Mouse (Mus musculus): Measurements from ENCODE around the gene Pls1.
A peak's percentile ranks its signal among the peaks of the same experiment; 100 is the strongest.

The Pls1 gene

DNA sequence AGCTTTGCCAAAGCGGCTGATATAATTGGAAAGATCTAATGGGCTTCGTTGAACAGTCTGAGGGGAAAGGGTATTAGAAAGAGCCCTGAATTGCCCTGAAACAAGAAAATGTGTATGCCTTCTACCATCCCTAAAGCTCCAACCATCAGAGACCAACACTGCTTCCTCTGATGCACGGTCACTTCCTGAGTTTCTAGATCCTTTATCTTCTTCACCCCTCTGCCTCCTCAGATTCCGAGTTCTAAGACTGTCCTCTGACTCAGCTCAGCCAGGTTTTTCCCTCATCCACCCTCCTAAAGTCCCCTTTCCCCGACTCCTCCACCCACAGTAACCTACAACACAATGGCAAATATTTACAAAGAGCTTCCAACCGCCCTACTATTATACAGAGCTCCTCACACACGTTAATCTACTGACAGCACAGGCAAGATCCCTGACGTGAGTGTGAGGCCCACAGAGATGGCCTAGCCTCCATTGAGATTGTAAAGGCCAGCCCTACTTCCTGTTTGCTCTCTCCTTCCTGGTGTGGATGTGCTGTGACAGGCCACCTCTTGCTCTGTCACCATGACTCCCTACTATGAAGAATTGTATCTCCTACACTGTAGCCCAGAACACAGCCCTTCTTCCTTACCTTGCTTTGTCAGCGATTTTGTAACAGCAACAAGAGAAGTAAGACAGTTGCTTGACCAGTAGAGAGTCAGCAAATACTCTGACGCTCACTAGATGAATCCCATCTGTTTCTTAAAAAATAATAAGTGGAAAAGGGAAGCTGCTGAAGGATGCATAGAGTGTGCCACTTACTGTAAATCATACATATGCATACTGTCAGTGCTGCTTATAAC lies 43.3 kb downstream of the Pls1 start:
- DNase-seq = no peak

DNA sequence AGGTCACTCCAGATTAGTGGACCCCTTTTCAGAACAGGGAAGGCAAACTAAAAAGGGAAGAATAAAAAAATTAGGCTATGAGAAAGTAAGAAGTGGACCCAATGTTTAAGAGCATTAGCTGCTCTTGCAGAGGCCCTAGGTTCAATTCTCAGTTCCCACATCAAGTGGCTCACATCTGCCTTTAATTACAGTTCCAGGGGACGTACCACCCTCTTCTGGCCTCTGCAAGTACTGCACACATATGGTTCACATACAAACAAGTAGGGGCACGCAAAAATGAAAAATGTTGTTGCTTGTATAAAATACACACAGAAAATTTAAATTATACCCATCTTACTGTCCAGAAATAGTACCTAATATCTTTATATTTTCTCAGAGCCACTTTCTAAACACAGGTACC lies 48.8 kb downstream of the Pls1 start:
- DNase-seq = no peak

DNA sequence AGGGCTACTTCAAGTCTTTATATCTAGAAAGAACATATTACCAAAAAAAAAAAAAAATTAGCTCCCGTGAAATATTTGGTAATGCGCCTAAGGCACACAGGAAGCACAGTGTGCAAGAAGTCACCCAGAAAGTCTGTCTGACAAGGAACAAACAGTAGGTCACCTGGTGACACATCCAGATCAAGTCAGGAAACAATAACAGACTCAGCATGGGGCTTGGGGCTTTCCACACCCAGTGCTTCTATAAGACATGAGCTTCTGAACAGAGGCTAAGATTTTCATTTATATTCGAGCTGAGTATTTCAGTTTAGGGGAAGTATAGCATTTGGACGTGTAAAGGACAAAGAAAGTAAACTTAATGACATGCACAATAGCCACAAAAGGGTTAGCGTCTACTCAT lies 49.3 kb downstream of the Pls1 start:
- DNase-seq = no peak

- no peak for DNase-seq
Observed at GRCm38 (mm10) chr9:95795077-95795784, 49.9 kb downstream of the Pls1 start.

GRCm38 (mm10) chr9:95793986-95794744 lies 50.9 kb downstream of the Pls1 start:
- no peak for DNase-seq

DNA sequence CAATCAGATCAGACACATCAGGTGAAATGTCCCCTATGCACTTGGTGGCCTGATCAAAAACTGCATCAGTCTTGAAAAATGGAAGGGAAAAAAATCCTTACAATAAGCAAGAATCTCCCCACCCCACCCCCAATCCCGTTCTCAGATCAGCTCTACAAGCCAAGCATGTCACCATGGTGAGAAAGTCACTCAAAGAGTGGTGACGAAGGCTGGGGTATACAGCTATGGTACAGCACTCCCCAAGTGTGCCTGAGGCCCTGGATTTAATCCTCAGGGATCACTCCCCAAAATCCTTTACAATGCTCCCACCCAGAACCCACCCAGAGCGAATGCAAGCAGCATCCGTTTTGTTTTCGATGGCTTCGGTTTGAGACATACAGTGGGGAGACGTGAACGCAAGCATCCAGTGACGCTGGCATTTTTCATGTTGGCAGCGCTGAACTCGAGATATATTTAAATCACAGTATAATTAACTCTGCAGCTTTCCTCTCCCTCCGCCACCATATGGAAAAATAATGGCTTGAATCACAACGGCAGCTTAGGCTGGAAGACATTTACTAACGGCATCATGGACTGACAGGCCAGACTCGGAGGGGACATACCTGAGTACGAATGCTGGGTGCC lies 60.1 kb downstream of the Pls1 start:
- DNase-seq = peak; percentile 17

GRCm38 (mm10) chr9:95783646-95784293 lies 61.3 kb downstream of the Pls1 start:
- peak; percentile 14 for DNase-seq

DNA sequence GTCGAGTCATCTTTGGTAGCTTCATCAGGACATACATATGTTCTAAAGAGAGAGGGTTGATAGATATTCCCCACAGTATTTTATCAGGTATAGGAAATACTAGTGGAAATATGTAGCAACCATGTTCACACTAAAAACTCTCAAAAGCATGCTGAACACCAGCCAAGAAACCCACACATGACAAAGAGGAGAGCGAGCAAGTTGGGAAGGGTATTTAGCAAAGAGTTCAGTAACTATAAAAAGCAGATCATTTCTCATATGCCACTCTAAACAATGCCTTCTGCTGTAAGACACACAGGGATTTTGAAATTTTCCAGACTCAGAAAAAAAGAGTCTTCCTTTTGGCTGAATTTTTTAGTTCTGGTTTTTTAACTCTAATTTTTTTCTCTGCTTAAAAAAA lies 73.4 kb downstream of the Pls1 start:
- peak; percentile 29 for DNase-seq

GRCm38 (mm10) chr9:95763218-95763617 lies 81.9 kb downstream of the Pls1 start:
- no peak for DNase-seq

GRCm38 (mm10) chr9:95762228-95762627 lies 82.9 kb downstream of the Pls1 start:
- no peak for DNase-seq

GRCm38 (mm10) chr9:95761381-95761780 lies 83.7 kb downstream of the Pls1 start:
- DNase-seq = no peak

GRCm38 (mm10) chr9:95750746-95751145 lies 94.4 kb downstream of the Pls1 start:
- DNase-seq = no peak

DNA sequence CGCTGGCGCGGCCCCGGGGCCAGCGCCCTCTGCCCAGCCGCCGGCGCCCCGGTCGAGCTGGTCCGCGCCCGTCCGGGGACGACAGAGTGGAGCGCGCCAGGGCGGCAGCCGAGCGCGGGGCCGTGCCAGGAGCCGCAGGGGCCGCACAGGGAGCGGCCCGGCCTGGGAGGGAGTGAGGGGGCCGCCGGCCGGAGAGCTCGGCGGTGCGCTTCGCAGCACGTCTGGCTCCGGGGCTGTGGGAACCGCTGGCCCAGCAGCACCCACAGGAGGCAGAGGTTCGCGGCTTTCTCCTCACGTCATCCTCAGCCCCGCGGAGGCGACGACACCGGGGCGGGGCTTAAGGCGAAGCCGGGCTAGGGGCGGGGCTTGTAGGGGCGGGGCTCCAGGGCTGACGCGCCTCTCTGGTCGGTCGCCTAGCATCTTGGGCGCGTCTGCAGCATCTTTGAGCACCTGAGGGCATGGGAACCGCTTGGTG lies 95.0 kb downstream of the Pls1 start, which contains the start of gene Trpc1:
Gene Trpc1 (minus strand): TSS at position 339 of the 475 bp plus-strand sequence.
- DNase-seq = peak; percentile 76

GRCm38 (mm10) chr9:95749461-95749928 lies 95.6 kb downstream of the Pls1 start:
- DNase-seq = no peak

GRCm38 (mm10) chr9:95747298-95747697 lies 97.8 kb downstream of the Pls1 start:
- DNase-seq = no peak

- no peak for DNase-seq
Observed at GRCm38 (mm10) chr9:95744845-95745613, 100.1 kb downstream of the Pls1 start.

- no peak for DNase-seq
Observed at GRCm38 (mm10) chr9:95736238-95736637, 108.9 kb downstream of the Pls1 start.

DNA sequence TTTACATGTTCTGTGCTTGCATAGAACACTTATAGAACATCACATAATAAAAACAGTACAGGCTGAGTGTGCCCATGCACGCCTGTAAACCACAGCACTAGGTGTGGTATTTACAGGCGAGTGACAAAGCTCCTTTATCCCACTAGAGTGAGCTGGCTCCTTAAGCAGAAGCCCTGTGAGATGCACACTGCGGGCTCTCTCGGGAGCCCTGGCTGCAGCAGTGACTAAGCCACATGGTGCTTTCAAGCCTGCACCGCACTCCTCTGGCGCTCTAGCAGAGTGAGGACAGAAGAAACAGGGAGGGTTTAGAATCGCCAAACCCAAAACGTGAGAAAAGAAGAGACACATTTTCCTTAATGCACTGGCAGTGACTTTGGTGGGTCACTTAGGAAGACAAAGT lies 132.5 kb downstream of the Pls1 start:
- no peak for DNase-seq

GRCm38 (mm10) chr9:95708943-95709342 lies 136.2 kb downstream of the Pls1 start:
- DNase-seq = no peak

DNA sequence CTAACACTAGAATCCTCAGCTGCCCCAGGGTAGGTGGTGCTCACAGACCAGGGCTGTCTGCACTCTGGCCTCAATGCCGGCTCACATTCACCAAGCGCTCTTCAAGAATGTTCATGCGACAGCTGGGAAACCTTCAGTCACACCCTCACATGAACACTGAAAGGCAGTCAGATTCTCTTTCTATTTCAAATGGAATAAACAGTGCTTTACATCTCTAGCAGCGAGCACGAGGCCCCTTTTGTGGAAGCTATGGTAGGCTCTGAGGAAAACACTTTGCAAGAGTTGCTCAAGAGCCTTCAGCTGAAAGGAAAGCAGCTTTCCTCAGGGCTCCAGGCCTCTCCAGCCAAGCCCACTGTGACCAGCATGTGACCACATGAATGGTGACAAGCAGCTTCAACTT lies 139.7 kb downstream of the Pls1 start:
- no peak for DNase-seq

GRCm38 (mm10) chr9:95704078-95704477 lies 141.0 kb downstream of the Pls1 start:
- no peak for DNase-seq

Data from layer of hippocampus, adult 9-11 months (tissue).